Mouse (Mus musculus) hindbrain, embryonic 16.5 days (tissue): ENCODE measurements around the gene 1700020N15Rik. TPM values are rescaled to one million over a fixed set of nuclear protein-coding genes. Genes with fewer than 3 reads are reported as not detected.
"Not testable (repeated sequence)": the region's sequence is repeated elsewhere in the genome, so short reads cannot be mapped to it uniquely, and the experiment has no call there.

Experiments used
- ATAC-seq: fragments of 200-750 bp; cut with Nextera tagmentation; 2 replicates; pipeline ENCODE4 v1.8.0; 2017; ENCODE audit warnings: moderate TSS enrichment, moderate library complexity
- H3K27ac ChIP-seq: fragments of 300-500 bp; sonication (generic); 2 replicates; pipeline ENCODE4 v1.5.1; 2014; ENCODE audit warnings: low read depth, mild to moderate bottlenecking, control low read depth, low read length, moderate library complexity
- H3K27me3 ChIP-seq: fragments of 300-500 bp; sonication (generic); replicated peaks from 2 replicates; pipeline ENCODE4 v1.6.1; 2014; ENCODE audit warnings: low read length; ENCODE audit not compliant: control insufficient read depth, insufficient read depth
- H3K36me3 ChIP-seq: fragments of 300-500 bp; sonication (generic); 2 replicates; pipeline ENCODE4 v1.6.1; 2014; ENCODE audit warnings: mild to moderate bottlenecking, low read length, moderate library complexity, mixed read lengths; ENCODE audit not compliant: control insufficient read depth, insufficient read depth
- H3K4me1 ChIP-seq: fragments of 300-500 bp; sonication (generic); 2 replicates; pipeline ENCODE4 v1.6.1; 2014; ENCODE audit warnings: low read depth, low read length; ENCODE audit not compliant: control insufficient read depth, insufficient read depth
- H3K4me2 ChIP-seq: fragments of 300-500 bp; sonication (generic); 2 replicates; pipeline ENCODE4 v1.6.1; 2014; ENCODE audit warnings: mild to moderate bottlenecking, low read length, control low read depth, moderate library complexity
- H3K4me3 ChIP-seq: fragments of 300-500 bp; sonication (generic); 2 replicates; pipeline ENCODE4 v1.5.1; 2014; ENCODE audit warnings: mild to moderate bottlenecking, low read length, control low read depth, moderate library complexity
- H3K9ac ChIP-seq: fragments of 300-500 bp; sonication (generic); 2 replicates; pipeline ENCODE4 v1.6.1; 2014; ENCODE audit warnings: low read depth, mild to moderate bottlenecking, control low read depth, low read length, moderate library complexity
- H3K9me3 ChIP-seq: fragments of 300-500 bp; sonication (generic); 2 replicates; pipeline ENCODE4 v1.6.1; 2014; ENCODE audit warnings: mild to moderate bottlenecking, low read length, moderate library complexity; ENCODE audit not compliant: control insufficient read depth
- WGBS: fragments of 180-500 bp; shearing (Covaris S2); extraction: QIAGEN DNeasy Blood & Tissue Kit; methylation state at CpG from one replicate; pipeline ENCODE4 v1.1.7; 2014; 5-methylcytosine and 5-hydroxymethylcytosine counted together
- polyA plus RNA-seq: library from polyadenylated mRNA; unstranded; fragments of >200 nt; fragmentation: Nextera tagmentation; extraction: Ambion mirVana; gene quantifications from 2 replicates; pipeline ENCODE4 v1.2.1, GENCODE M21; 2015

Gene 1700020N15Rik
- not detected in 2 replicates for polyA plus RNA-seq

DNA sequence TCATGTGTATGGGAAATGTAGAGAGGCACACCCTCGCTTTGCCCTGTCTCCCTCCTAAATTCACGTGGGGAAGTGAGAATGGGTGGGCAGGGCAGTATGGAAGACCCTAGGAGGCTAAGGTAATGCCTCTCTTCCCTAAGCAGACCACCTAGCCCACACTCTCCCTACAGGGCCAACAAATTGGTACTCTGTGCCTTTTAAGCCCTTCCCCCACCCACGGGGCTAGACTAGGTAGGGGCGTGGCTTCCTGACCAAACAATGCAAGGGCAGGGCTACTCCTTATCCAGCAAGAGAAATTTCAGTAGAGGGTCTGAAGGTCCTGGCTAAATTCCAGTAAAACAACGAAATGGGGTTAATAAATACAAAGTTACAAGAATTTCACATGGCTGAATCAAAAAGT is at the start of gene 1700020N15Rik:
1700020N15Rik (plus strand) TSS at position 301 of the 400 bp plus-strand sequence.
- H3K9ac ChIP-seq: not testable (repeated sequence)
- WGBS: 92% methylated on average over 3 of the region's 5 CpGs

GRCm38 (mm10) chrX:69976790-69977579 is 31.9 kb downstream of the 1700020N15Rik start:
- WGBS: 56% methylated on average over 2 of the region's 2 CpGs
- no peaks in the 10 kb centered on the region for H3K4me1 ChIP-seq
- no peaks in the 10 kb centered on the region for H3K27me3 ChIP-seq
- H3K36me3 ChIP-seq: no peaks in the 10 kb centered on the region
- H3K4me2 ChIP-seq: no peak overlapping the region
- ATAC-seq: no peak
- no peak overlapping the region for H3K9ac ChIP-seq
- no peaks in the 10 kb centered on the region for H3K9me3 ChIP-seq
- no peak overlapping the region for H3K4me3 ChIP-seq
- H3K27ac ChIP-seq: no peak overlapping the region

More for the DNA sequence above, at the start of gene 1700020N15Rik:
- ATAC-seq, H3K27ac ChIP-seq, H3K9me3 ChIP-seq, H3K4me2 ChIP-seq, H3K27me3 ChIP-seq, H3K4me3 ChIP-seq, H3K4me1 ChIP-seq, H3K36me3 ChIP-seq: not testable (repeated sequence)
